Mouse (Mus musculus): ENCODE measurements around the gene Msl3l2. TPM values are rescaled to one million over a fixed set of nuclear protein-coding genes. Genes with fewer than 3 reads are reported as not detected.

Msl3l2 gene
- 13.6 and 14.5 TPM in 2 replicates for polyA plus RNA-seq (2012; rRNA removed)

DNA sequence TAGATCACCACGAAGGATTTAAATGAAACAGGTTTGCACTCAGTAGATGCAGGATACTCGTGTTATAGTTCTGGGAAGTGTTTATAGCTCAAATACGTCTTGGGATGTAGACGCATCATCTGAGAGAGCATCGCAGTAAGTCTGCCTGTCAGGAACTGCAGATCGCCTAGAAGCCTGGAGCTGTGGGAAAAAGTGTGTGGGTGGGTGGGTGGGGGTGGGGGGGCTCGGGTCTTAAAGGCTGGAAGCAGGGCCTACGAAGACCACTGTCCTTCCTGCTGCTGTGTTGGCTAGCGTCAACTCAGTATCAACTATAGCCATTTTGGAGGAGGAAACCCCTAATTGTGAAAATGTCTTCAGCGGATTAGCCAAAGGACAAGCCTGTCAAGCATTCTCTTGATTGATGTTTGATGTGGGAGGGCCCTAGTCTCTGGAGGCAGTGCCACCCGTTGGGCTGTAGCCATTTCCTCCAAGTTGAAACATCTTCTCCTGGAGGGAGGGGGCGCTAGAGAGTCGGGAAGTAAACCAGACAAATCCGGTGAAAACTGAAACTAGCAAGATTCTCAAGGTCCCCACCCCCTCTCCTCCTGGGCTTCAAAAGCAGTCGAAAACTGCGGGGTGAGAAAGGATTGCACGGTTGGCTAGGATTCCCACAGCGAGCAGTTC is at the start of gene Msl3l2:
Gene Msl3l2 (plus strand): TSS at position 585 of the 663 bp plus-strand sequence.

Other genes starting within 250 kb of the Msl3l2 start
- 3.0 and 3.4 TPM in 2 replicates for gene Tbc1d32, start 121.8 kb downstream of the Msl3l2 start, polyA plus RNA-seq (2012; rRNA removed)